Mouse (Mus musculus): ENCODE data around the gene Slco6d1. TPM values are rescaled to one million over a fixed set of nuclear protein-coding genes. Genes with fewer than 3 reads are reported as not detected.
"Not testable (repeated sequence)": the region's sequence is repeated elsewhere in the genome, so short reads cannot be mapped to it uniquely, and the experiment has no call there.

The Slco6d1 gene
- total and polyA plus RNA-seq, 3 experiments = not detected

- Histone ChIP-seq H3K27me3 (replicated peaks) (no peaks in the 10 kb centered on the region), H3K4me1 (ENCODE audit: control insufficient read depth in 1 of 2, insufficient read depth in 2 of 2) (no peaks in the 10 kb centered on the region), H3K79me2 (replicated peaks; ENCODE audit: control insufficient read depth, extremely low read depth, insufficient read depth, poor library complexity, severe bottlenecking) (no peaks in the 10 kb centered on the region), H3K36me3 (replicated peaks in 1 of 2; ENCODE audit: control insufficient read depth in 1 of 2, insufficient read depth in 1 of 2, low read length in 1 of 2) (no peaks in the 10 kb centered on the region), H3K4me3 (replicated peaks in 1 of 3; ENCODE audit: low read depth in 2 of 3, low read length in 2 of 3, poor library complexity in 1 of 3) (no peak overlapping the region), H3K27ac (ENCODE audit: insufficient read depth, low read depth) (no peak overlapping the region), H3K9me3 (replicated peaks; ENCODE audit: low read length) (peaks cover 22% of the 10 kb centered on the region), H3K4me2 (ENCODE audit: insufficient read depth, low read depth, poor library complexity, severe bottlenecking) (no peak overlapping the region), H3K9ac (ENCODE audit: insufficient read depth, low read depth) (no peak overlapping the region)
- no peak for DNase-seq (ENCODE audit: extremely low read depth)
- in situ Hi-C loops (cut with MboI; ENCODE audit: low pct_ligation_motif_present, low pct_unique_long_range_greater_than_20kb, low sequenced_read_pairs) (no loop called here), dilution Hi-C loops (cut with MboI; ENCODE audit: extremely low pct_ligation_motif_present, extremely low pct_unique_long_range_greater_than_20kb, low sequenced_read_pairs) (no loop called here)
- TF ChIP-seq NRF1 (IDR thresholded peaks at IDR 0.05; ENCODE audit: low read depth, low read length) = no peak
- TF ChIP-seq E2F4 (IDR thresholded peaks at IDR 0.05; ENCODE audit: insufficient replicate concordance, low read depth, low read length) = no peak
- no peak for TF ChIP-seq JUND (conservative IDR thresholded peaks at IDR 0.05; ENCODE audit: low read depth, low read length)
- TF ChIP-seq CHD1 (IDR thresholded peaks at IDR 0.05; ENCODE audit: low read depth, low read length) = no peak
- no peak for TF ChIP-seq JUN (IDR thresholded peaks at IDR 0.05; ENCODE audit: insufficient read depth, low read depth, low read length)
- TF ChIP-seq CTCF (conservative IDR thresholded peaks at IDR 0.05 in 1 of 2, IDR thresholded peaks at IDR 0.05 in 1 of 2; ENCODE audit: low read depth in 2 of 2, low read length in 2 of 2) = no peak
- no peak for TF ChIP-seq MAFK (IDR thresholded peaks at IDR 0.05; ENCODE audit: insufficient replicate concordance, low read length)
- no peak for TF ChIP-seq GABPA (IDR thresholded peaks at IDR 0.05; ENCODE audit: insufficient replicate concordance, low read depth, low read length)
- TF ChIP-seq TBP (conservative IDR thresholded peaks at IDR 0.05; ENCODE audit: low read depth, low read length) = no peak
- no peak for TF ChIP-seq POLR2AphosphoS2 (IDR thresholded peaks at IDR 0.05; ENCODE audit: low read depth, low read length)
- no peak for TF ChIP-seq MAZ (IDR thresholded peaks at IDR 0.05; ENCODE audit: low read depth, low read length)
- no peak for TF ChIP-seq MXI1 (IDR thresholded peaks at IDR 0.05; ENCODE audit: low read depth, low read length)
- no peak for TF ChIP-seq SMC3 (IDR thresholded peaks at IDR 0.05; ENCODE audit: low read depth, low read length)
- no peak for TF ChIP-seq CHD2 (IDR thresholded peaks at IDR 0.05; ENCODE audit: low read length)
- TF ChIP-seq BHLHE40 (IDR thresholded peaks at IDR 0.05; ENCODE audit: low read depth, low read length) = no peak
- no peak for TF ChIP-seq IRF4 (IDR thresholded peaks at IDR 0.05; ENCODE audit: low read depth, low read length)
- TF ChIP-seq UBTF (IDR thresholded peaks at IDR 0.05; ENCODE audit: low read depth, low read length) = no peak
- TF ChIP-seq ZKSCAN1 (IDR thresholded peaks at IDR 0.05; ENCODE audit: borderline replicate concordance, low read depth, low read length) = no peak
- no peak for TF ChIP-seq MAX (IDR thresholded peaks at IDR 0.05; ENCODE audit: low read length)
Observed at GRCm38 (mm10) chr1:98523537-98523936, 102.6 kb downstream of the Slco6d1 start.

GRCm38 (mm10) chr1:98528368-98528767 lies 107.4 kb downstream of the Slco6d1 start:
- H3K27me3 ChIP-seq (replicated peaks); H3K36me3 ChIP-seq (replicated peaks in 1 of 2; ENCODE audit: control insufficient read depth in 1 of 2, insufficient read depth in 1 of 2, low read length in 1 of 2); H3K9ac ChIP-seq (ENCODE audit: insufficient read depth, low read depth); DNase-seq (ENCODE audit: extremely low read depth); H3K4me3 ChIP-seq (replicated peaks in 1 of 3; ENCODE audit: low read depth in 2 of 3, low read length in 2 of 3, poor library complexity in 1 of 3); H3K27ac ChIP-seq (ENCODE audit: insufficient read depth, low read depth); H3K4me1 ChIP-seq (ENCODE audit: control insufficient read depth in 1 of 2, insufficient read depth in 2 of 2); in situ Hi-C loops (cut with MboI; ENCODE audit: low pct_ligation_motif_present, low pct_unique_long_range_greater_than_20kb, low sequenced_read_pairs); H3K4me2 ChIP-seq (ENCODE audit: insufficient read depth, low read depth, poor library complexity, severe bottlenecking); H3K79me2 ChIP-seq (replicated peaks; ENCODE audit: control insufficient read depth, extremely low read depth, insufficient read depth, poor library complexity, severe bottlenecking); dilution Hi-C loops (cut with MboI; ENCODE audit: extremely low pct_ligation_motif_present, extremely low pct_unique_long_range_greater_than_20kb, low sequenced_read_pairs): not testable (repeated sequence)
- H3K9me3 ChIP-seq (replicated peaks; ENCODE audit: low read length) = peaks cover 26% of the 10 kb centered on the region
